Mouse (Mus musculus) right cerebral cortex, adult 18-20 months (tissue): ENCODE results near the gene Son.

Experiments
- DNase-seq: peaks from one replicate; pipeline ENCODE4 v3.0.0; 2022; ENCODE audit warnings: mixed read lengths

Son gene

GRCm38 (mm10) chr16:91647461-91648219, at the start of gene Son:
Son (plus strand) TSS chr16:91647506.
- peak; percentile 99 for DNase-seq

DNA sequence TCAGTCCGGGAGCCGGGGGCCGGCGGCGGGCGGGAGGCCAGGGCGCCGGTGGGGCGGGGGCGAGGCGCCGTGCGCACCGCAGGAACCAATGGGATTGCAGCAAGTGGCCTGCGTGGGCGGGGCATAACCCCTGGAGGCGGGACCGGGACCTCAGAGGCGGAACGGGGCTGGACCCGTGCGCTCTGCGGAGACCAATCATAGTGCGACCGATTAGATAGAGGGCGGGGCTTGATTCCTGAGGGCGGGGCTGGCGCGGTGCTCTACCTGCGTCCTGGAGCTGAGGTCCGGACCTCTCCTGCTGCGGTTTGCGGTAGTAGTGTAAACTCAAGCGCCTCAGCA, 49.7 kb upstream of the Son start, which contains the start of gene Tmem50b:
Gene Tmem50b, minus strand, starts transcription at position 129 of the 339 bp plus-strand sequence.
- DNase-seq: peak; percentile 99

- no peak for DNase-seq
These were observed 48.1 kb upstream of the Son start for GRCm38 (mm10) chr16:91599242-91599641.

DNA sequence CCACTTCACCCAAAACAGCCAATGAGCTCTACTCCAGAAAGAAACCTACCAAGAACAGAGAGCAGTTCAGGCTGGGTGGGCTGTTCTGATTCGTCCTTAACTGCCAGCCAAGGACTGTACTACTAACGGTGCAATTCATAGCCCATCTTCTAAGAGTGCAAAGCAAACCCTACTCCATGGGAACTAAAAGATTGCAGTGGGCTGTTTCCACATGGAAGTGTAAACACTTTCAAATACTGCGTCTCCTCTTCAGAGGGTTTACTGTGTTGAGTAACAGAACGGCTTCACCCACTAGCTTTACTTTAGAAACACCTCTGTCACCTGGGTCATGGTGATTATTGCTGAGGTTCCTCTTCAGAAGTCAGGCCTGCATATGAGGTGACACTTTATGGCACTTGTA, 46.2 kb upstream of the Son start:
- no peak for DNase-seq

DNA sequence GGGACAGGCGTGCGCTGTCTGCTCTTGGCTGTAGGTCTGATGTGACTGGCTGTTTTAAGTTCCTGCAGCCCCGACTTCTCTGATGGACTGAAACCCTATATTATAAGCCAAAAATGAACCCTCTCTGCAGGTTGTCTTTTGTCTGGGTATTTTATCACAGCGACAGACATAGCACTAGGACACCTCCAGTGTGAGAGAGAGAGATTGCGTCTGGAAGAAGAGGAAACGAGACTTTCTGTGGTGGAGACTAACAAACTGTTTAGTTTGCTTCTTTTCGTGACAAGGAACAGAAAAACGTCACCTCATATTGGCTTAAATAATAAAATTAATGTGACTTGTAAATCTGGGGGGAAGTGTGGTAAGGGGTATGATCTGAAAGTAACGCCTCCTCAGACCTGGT, 45.6 kb upstream of the Son start:
- DNase-seq: no peak

DNA sequence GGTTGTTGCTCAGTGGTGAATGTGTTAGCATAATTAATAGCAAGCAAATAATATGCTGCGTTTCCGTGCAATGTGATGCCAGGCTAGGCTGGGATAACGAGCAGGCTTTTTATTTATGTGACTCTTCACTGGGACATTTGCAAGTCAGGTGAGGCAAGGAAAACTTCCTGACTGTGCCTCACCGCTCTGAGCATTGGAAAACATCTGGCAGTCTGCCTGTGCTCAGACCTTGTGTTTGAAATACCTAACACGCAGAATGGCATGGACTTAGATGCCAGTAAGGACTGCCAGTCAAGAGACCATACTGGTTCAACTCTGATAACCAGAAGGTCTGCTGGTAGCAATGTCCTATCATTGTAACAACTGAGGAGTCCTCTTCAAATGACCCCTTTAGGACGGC, 42.1 kb upstream of the Son start:
- no peak for DNase-seq

DNA sequence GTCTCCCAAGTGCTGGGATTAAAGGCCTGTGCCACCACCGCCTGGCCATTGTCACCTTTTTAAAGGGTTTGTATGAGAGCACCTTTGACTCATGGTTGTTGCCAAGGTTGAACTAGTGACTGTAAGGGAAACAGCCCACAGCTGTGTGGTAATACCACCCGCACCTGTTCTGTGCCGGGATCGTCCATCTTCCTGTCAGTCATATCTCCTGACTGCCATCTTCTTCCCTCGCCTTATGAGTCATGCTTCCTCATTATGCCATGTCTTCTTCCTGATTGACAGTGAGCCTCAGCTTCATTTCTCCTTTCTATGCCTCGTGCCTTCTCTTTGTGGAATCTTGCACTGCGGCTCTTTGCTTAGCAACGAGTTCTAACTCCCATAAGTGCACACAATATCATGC, 40.3 kb upstream of the Son start:
- no peak for DNase-seq

DNA sequence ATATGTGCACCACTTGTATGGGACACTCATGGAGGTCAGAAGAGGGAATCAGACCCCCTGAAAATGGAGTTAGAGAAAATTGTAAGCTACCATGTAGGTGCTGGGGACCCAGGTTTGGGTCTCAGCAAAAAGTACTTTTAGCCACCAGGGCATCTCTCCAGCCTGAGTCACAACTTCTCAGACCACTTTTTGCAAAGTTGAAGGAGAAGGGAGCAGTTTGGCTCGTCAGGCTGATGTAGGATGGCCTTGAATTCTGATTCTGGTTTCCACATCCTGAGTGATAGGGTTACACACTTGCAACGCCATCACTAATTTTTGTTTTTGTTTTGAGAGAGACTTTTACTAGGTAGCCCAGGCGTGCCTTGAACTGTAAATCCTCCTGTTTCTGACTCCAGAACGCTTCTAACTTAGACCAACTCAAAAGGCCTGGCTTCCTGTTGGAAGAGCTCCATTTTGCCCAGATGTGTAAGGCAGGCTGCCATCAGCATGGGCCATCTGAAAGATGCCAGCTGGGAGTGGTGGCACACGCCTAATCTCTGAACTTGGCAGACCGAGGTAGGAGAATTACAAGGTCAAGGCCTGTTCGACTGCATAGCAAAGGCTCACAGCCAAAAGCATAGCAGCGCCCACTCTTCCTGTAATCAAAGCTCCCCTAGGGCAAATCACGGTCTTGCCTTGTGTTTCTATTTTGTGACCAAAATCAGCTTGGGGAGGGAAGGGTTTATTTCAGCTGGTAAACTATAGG, 37.6 kb upstream of the Son start:
- DNase-seq: no peak

DNA sequence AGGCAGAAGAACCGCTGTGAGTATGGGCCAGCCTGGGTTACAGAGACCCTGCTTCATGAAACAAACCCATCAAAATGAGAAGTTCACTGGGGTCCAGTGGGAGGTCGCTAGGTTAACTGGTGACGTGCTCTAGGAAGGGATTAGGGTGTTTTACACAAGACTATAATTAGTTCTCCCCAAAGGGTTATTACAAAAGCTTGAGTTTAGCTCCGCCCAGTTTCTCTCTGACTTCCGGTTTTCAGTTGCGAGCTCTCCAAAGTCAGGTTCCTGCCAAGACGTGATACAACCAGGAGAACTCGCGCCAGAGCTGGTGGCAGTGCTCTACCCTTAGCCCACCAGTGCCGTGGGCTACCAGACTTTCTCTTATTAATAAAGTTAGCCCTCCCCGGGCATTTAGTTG, 36.1 kb upstream of the Son start:
- DNase-seq: no peak

GRCm38 (mm10) chr16:91612525-91612924, 34.8 kb upstream of the Son start:
- no peak for DNase-seq

GRCm38 (mm10) chr16:91614552-91614951, 32.8 kb upstream of the Son start:
- no peak for DNase-seq

DNA sequence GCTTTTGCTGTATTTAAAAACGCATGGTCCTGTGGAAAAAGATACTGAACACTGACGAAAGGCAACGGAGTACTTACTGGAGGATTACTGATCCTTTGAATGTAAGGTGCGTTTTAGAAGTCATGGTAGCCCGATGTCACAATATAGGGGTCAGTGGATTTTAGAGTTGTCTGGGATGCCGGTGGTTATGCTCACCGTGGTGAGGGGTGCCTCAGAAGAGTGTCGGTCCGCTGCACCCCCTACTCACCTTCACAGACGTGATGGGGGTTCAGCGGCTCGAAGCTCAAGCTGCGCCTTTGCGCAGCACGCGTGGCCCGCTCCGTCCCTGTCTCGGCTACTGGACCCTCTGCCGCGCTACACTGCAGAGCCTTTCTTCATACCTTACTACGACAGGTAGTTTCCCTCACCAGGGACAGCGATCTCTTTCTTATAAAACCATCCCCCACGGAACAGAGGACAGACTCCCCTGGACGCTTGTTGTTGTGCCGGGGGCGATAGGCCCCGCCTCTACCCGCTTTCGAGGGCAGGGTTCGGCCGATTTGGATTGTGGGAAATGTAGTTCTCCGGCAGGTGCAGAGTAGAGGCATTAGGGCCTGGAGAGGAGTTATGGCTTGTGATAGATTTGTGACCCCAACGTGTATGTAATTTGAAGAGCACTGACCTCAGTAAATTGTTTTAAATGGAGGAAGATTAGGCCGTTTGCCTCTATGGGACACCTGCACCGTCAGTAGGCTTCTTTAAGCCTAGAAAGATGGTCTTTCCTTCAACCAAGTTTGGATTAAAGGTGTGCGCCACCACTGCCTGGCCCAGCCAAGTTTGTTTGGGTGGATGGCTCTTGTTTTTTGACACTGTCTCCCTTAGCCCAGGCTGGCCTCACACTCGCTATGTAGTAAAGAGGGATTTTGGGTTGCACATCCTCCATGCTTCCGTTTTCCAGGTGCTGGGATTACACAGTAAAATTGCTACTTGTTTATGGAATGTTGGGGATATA, 28.5 kb upstream of the Son start, which contains the start of gene Dnajc28:
Gene Dnajc28, minus strand, starts transcription at position 516 of the 991 bp plus-strand sequence.
- DNase-seq: peak; percentile 88

- no peak for DNase-seq
These were observed 27.1 kb upstream of the Son start for GRCm38 (mm10) chr16:91620185-91620584.

- no peak for DNase-seq
These were observed 26.3 kb upstream of the Son start for GRCm38 (mm10) chr16:91620991-91621390.

- DNase-seq: no peak
These were observed 24.2 kb upstream of the Son start for GRCm38 (mm10) chr16:91623074-91623473.

DNA sequence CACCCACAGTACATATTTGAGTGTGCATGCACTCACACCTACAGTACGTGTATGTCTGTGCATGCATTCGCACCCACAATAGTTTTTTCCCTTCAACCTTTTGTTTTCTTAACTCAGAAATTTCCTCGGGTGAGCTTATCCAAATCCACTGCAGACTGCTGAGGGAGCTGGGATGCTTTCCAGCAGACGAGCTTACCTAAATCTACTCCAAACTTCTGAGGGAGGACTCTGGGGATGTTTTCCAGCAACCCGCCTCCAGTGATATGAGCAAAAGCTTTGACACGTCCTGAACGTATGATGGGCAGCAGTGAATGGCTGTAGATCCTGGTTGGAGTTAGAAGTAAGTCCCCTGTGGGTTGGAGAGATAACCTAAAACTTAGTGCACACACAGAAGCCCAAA, 19.5 kb upstream of the Son start:
- peak; percentile 52 for DNase-seq

DNA sequence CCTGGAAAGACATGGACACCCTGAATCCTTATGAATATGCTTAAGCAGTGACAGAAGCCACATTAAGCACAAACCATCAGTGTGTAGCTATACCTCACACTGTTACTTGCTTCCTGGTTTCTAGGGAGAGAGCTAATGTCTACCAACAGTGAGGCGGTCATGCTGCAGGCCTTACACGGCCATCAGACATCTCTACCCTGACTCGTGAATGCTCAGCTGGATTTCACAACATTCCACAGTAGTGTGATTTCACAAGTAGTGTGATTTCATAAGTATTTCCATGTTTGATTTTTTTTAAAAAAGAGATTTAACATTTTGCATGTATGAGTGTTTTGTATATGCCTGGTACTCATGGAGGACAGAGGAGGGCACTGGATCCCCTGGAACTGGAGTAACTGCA, 18.6 kb upstream of the Son start:
- no peak for DNase-seq

DNA sequence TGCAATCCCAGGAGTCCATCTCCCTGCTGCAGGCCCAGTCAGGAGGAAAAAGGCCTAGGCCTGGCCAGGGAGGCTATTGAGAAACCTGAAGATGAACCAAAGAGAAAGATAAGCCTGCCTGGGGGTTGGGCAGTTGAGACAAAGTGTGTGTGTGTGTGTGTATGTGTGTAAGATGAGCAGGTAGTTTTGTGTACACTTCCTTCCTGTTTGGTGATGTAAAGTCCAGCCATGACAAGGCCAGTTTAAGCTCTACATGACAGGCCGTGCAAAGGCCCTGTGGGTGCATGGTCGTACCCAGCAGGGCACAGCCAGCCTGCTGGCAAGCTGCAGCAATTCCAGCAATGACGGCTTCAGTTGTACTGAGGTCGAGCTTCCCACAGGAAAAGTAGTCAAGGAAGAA, 17.6 kb upstream of the Son start:
- no peak for DNase-seq

DNA sequence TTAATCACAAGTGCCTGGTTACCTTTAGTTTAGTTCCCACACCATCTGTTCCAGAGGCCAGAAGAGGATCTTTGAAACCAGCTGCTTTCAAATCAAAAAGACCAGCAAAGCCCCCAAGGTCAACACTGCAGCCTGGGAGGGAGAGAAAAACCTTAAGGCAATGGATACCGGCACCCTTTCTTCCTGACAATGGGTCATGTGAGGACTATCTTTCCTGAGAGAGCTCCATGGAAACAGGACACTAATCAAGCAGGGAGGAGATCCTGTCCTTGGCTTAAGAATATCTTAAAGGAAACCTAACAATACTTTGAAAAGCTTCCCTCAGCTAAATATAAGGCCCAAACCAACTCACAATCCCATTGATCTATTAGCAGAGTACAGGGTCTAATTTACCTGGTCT, 16.7 kb upstream of the Son start:
- no peak for DNase-seq

- DNase-seq: no peak
These were observed 14.9 kb upstream of the Son start for GRCm38 (mm10) chr16:91632439-91632838.

GRCm38 (mm10) chr16:91632940-91633339, 14.4 kb upstream of the Son start:
- DNase-seq: no peak

DNA sequence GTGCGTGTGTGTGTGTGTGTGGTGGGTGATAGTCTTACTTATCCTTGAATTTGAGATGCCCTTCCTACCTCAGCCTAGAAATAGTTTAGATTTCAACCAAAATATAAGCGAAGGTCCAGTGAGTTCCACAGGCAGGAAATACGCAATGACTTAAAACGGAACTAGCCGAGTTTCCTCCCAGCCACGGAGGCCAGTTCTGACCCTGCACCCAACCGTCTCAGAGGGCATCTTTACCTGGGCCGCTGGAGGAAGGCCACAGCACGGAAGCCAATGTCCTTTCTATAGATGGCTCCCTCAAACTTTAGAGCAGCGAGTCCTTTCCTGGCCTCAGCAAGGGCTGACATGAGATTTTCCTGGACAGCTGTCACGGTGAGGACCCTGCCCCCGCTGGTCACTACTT, 13.7 kb upstream of the Son start:
- no peak for DNase-seq

DNA sequence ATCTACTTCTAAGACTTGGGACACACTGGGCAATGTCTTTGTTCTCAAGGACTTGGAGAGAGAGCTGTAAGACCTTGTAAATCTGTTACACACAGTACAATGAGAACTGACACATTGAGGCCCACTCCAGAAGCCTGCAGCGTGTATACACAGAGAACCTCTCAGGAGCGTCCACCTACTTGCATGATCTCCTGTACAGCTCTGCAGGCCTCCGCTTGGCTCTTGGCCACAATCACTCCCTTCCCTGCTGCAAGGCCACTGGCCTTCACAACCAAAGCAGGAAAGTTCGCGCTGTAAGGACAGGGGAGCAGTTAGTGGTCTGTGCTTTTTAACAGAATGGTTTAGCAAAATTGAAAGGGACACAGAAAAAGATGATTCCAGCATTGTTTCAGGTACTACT, 8.1 kb upstream of the Son start:
- no peak for DNase-seq
